Mouse (Mus musculus): ENCODE data around the gene Spata5. TPM values are rescaled to one million over a fixed set of nuclear protein-coding genes. Genes with fewer than 3 reads are reported as not detected.

Spata5 gene
- polyA plus RNA-seq (2015; fragmentation: Nextera tagmentation; extraction: Ambion mirVana), result 31.1 and 34.5 TPM in 2 replicates

GRCm38 (mm10) chr3:37419458-37419991 lies at the start of gene Spata5:
Spata5 (plus strand) TSS chr3:37419896.
- ATAC-seq, result peak; percentile 95
- peak within 1 kb of the TSS; percentile 91 for H3K27ac ChIP-seq
- H3K4me2 ChIP-seq (replicated peaks), result peak within 1 kb of the TSS; percentile 81

DNA sequence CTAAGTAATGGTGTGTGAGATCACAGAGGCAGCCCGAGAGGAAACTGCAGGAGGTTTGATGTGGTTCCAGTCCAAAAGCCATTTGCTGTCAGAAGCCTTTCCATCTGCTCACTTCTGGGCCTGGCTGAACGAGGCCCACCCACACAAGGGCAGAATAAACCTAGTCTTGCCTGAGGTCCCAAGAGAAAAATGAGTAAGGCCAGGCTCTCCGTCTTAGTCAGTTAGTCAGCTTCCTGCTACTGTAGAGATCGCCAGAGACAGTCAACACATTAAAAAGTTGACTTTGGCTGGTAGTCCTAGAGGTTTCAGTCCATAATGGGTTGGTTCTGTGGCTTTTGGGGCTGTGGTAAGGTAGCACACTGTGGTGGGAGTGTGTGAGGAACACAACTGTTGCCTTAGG lies 49.3 kb upstream of the Spata5 start:
- Histone ChIP-seq H3K4me3 (replicated peaks) (no peak overlapping the region), H3K4me1 (replicated peaks) (peaks cover 6% of the 10 kb centered on the region; the same call in 1 of the 2 replicates), H3K27ac (no peak overlapping the region), H3K27me3 (replicated peaks) (no peaks in the 10 kb centered on the region), H3K36me3 (no peaks in the 10 kb centered on the region), H3K9ac (no peak overlapping the region), H3K4me2 (replicated peaks) (no peak overlapping the region), H3K9me3 (no peaks in the 10 kb centered on the region)
- 57% methylated on average over 4 of the region's 4 CpGs for WGBS
- ATAC-seq, result no peak

More at GRCm38 (mm10) chr3:37419458-37419991, at the start of gene Spata5:
- Histone ChIP-seq H3K36me3 (no peaks in the 10 kb centered on the region), H3K4me3 (replicated peaks) (peak within 1 kb of the TSS; percentile 86), H3K9ac (peak within 1 kb of the TSS; percentile 75), H3K27me3 (replicated peaks) (no peaks in the 10 kb centered on the region), H3K4me1 (replicated peaks) (peaks cover 8% of the 10 kb centered on the region; the same call in 1 of the 2 replicates), H3K9me3 (no peaks in the 10 kb centered on the region)
- under 1% methylated on average over 46 of the region's 50 CpGs for WGBS

- no peak overlapping the region for H3K27ac ChIP-seq
- H3K27me3 ChIP-seq (replicated peaks), result no peaks in the 10 kb centered on the region
- no peak overlapping the region for H3K4me2 ChIP-seq (replicated peaks)
- 82% methylated on average over 11 of the region's 11 CpGs for WGBS
- no peaks in the 10 kb centered on the region for H3K9me3 ChIP-seq
- no peak for ATAC-seq
- H3K4me1 ChIP-seq (replicated peaks), result 0 out of 2 replicates have a peak, but pooled peaks cover 3% of the 10 kb centered on the region
- no peak overlapping the region for H3K9ac ChIP-seq
- no peak overlapping the region for H3K4me3 ChIP-seq (replicated peaks)
- H3K36me3 ChIP-seq, result no peaks in the 10 kb centered on the region
These were observed 46.0 kb upstream of the Spata5 start for GRCm38 (mm10) chr3:37373712-37374111.

DNA sequence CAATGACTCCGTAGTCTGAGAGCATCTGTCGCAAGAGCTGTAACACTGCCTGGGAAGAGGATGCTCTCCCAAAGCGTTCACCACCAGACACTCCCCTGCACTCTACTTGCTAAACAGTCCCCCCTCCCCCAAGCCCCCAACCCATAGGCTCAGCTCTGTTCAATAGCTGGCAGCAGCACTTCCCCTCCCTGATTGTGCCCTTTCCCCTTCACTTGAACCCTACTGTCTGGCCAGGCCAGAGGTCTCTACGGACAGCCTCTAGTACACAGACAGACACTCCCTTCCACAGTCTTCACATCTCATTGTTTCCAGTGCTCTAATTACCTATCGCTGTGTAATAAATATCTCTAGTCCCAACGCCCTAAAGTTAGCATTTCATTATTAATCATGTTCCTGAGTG lies 41.8 kb upstream of the Spata5 start:
- Histone ChIP-seq H3K36me3 (no peaks in the 10 kb centered on the region), H3K4me3 (replicated peaks) (no peak overlapping the region), H3K4me1 (replicated peaks) (0 out of 2 replicates have a peak, but pooled peaks cover 4% of the 10 kb centered on the region), H3K4me2 (replicated peaks) (no peak overlapping the region), H3K9me3 (no peaks in the 10 kb centered on the region), H3K9ac (no peak overlapping the region), H3K27me3 (replicated peaks) (no peaks in the 10 kb centered on the region), H3K27ac (no peak overlapping the region)
- 58% methylated on average over 6 of the region's 6 CpGs for WGBS
- ATAC-seq, result no peak

GRCm38 (mm10) chr3:37378412-37378811 lies 41.3 kb upstream of the Spata5 start:
- H3K27ac ChIP-seq, result no peak overlapping the region
- no peak overlapping the region for H3K4me2 ChIP-seq (replicated peaks)
- H3K4me1 ChIP-seq (replicated peaks), result 0 out of 2 replicates have a peak, but pooled peaks cover 4% of the 10 kb centered on the region
- H3K36me3 ChIP-seq, result no peaks in the 10 kb centered on the region
- no peaks in the 10 kb centered on the region for H3K27me3 ChIP-seq (replicated peaks)
- 56% methylated on average over 6 of the region's 6 CpGs for WGBS
- H3K9ac ChIP-seq, result no peak overlapping the region
- no peaks in the 10 kb centered on the region for H3K9me3 ChIP-seq
- ATAC-seq, result no peak
- no peak overlapping the region for H3K4me3 ChIP-seq (replicated peaks)

GRCm38 (mm10) chr3:37379201-37379600 lies 40.5 kb upstream of the Spata5 start:
- Histone ChIP-seq H3K4me1 (replicated peaks) (0 out of 2 replicates have a peak, but pooled peaks cover 4% of the 10 kb centered on the region), H3K4me3 (replicated peaks) (no peak overlapping the region), H3K4me2 (replicated peaks) (no peak overlapping the region), H3K9ac (no peak overlapping the region), H3K27ac (no peak overlapping the region), H3K27me3 (replicated peaks) (no peaks in the 10 kb centered on the region), H3K9me3 (no peaks in the 10 kb centered on the region), H3K36me3 (no peaks in the 10 kb centered on the region)
- no peak for ATAC-seq
- 81% methylated on average over 14 of the region's 14 CpGs for WGBS

DNA sequence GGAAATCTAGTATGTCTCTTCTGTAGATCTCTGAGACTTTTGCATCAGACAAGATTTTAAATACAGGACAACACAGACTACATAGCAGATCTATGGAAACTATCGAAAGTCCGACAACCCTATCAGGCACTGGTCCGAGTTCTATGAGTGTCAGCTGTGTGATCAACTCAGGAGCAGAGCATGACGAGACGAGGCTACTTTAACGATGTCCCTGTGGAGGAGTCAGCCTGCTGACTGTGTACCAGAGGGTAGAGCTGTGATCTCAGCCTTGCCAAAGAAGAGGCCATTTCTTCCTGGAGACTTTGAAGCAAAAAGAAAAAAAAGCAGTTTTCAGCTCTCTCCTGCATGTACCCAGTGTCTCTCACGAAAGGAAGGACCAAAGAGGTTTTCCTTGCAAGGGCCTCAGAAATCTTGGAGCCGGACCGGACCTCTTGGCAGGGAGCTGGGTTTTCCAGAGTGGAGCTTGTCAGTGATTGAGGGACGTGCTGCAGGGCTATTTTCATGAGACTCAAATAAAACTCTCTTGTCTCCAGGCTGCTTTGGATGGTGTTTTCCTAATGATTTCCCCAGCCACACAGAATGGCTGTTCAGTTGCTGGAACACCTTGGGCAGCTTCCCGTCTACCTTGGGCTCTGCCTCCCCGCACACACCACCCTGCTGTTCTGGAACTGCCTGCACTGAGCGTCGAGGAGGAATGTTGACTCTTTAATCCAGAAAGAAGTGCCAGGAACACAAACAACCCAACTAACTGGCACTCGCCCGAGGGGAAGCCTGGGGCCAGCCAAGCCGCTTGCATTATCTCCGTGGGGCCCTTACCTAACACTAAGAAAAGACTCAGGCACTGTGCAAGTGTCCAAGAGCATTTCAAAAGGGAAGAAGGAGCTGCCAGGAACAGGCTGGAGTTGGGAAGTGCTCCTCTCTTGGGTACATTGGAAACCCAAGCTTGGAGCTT lies 39.5 kb upstream of the Spata5 start:
- 59% methylated on average over 18 of the region's 18 CpGs for WGBS
- H3K4me3 ChIP-seq (replicated peaks), result no peak overlapping the region
- H3K4me2 ChIP-seq (replicated peaks), result no peak overlapping the region
- no peaks in the 10 kb centered on the region for H3K36me3 ChIP-seq
- H3K4me1 ChIP-seq (replicated peaks), result 0 out of 2 replicates have a peak, but pooled peaks cover 4% of the 10 kb centered on the region
- ATAC-seq, result no peak
- H3K9me3 ChIP-seq, result no peaks in the 10 kb centered on the region
- no peak overlapping the region; the same call in 1 of the 2 replicates for H3K27ac ChIP-seq
- H3K27me3 ChIP-seq (replicated peaks), result no peaks in the 10 kb centered on the region
- no peak overlapping the region for H3K9ac ChIP-seq

GRCm38 (mm10) chr3:37381457-37381856 lies 38.2 kb upstream of the Spata5 start:
- ATAC-seq, result no peak
- WGBS, result 71% methylated on average over 6 of the region's 6 CpGs
- no peak overlapping the region for H3K27ac ChIP-seq

GRCm38 (mm10) chr3:37383096-37383765 lies 36.5 kb upstream of the Spata5 start:
- 0 out of 2 replicates have a peak, but pooled peaks cover 4% of the 10 kb centered on the region for H3K4me1 ChIP-seq (replicated peaks)
- H3K27me3 ChIP-seq (replicated peaks), result no peaks in the 10 kb centered on the region
- WGBS, result 71% methylated on average over 6 of the region's 6 CpGs
- no peak overlapping the region for H3K27ac ChIP-seq
- H3K9ac ChIP-seq, result no peak overlapping the region
- no peaks in the 10 kb centered on the region for H3K36me3 ChIP-seq
- ATAC-seq, result no peak
- H3K4me3 ChIP-seq (replicated peaks), result no peak overlapping the region
- no peak overlapping the region for H3K4me2 ChIP-seq (replicated peaks)
- H3K9me3 ChIP-seq, result no peaks in the 10 kb centered on the region

More at GRCm38 (mm10) chr3:37381457-37381856, 38.2 kb upstream of the Spata5 start:
- no peak overlapping the region for H3K4me3 ChIP-seq (replicated peaks)
- no peaks in the 10 kb centered on the region for H3K9me3 ChIP-seq
- H3K4me2 ChIP-seq (replicated peaks), result no peak overlapping the region
- H3K36me3 ChIP-seq, result no peaks in the 10 kb centered on the region
- no peak overlapping the region for H3K9ac ChIP-seq
- H3K4me1 ChIP-seq (replicated peaks), result 0 out of 2 replicates have a peak, but pooled peaks cover 4% of the 10 kb centered on the region
- H3K27me3 ChIP-seq (replicated peaks), result no peaks in the 10 kb centered on the region

DNA sequence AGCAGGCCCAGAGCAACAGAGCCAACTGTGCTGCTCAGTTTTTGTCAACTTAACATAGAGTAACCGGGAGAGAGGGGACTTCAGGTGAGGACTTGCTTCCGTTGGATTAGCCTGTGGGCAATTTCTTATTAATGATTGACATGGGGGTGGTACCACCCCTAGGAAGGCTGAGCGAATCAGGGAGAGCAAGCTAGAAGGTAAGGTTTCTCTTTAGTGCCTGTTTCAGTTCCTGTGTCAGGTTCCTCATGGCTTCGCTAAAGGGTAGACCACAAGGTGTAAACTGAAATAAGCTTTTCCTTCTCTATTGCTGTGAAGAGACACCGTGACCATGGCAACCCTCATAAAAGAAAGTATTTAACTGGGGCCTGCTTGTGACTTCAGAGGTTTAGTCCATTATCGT lies 32.4 kb upstream of the Spata5 start:
- Histone ChIP-seq H3K27ac (no peak overlapping the region), H3K27me3 (replicated peaks) (no peaks in the 10 kb centered on the region), H3K9ac (no peak overlapping the region), H3K9me3 (no peaks in the 10 kb centered on the region), H3K36me3 (no peaks in the 10 kb centered on the region), H3K4me2 (replicated peaks) (no peak overlapping the region), H3K4me1 (replicated peaks) (no peaks in the 10 kb centered on the region), H3K4me3 (replicated peaks) (no peak overlapping the region)
- ATAC-seq, result no peak
- 83% methylated on average over 6 of the region's 6 CpGs for WGBS

DNA sequence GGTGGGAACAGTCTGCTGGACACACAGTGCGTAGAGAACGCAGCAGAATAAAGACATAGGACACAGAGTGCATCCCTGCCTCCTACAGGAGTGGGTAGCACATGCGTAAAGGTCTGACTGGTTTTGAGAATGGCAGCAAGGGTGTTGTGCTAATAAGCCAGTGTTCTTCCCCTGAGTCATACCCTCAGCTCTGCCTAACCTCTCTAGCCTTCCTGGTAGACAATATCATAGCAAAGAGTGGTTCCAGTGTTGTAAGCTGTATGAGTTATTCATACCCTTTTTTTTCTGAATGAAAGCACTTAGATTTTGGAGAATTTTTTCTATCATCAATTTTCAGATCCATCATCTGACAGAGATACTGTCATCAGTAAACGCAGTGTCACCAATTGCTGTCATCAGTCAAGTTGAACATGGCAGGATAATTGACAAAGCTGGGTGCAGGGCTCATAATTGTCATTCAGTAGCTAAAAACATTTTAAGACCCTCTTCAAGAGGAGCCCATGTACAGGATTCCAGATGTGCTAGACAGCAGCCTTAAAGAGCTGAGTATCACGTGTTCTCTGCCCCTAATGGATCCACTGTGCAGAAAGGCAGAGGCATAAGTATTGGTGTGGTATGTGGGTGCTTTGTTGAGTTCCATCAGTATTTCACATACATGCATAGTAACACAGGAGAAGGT lies 22.6 kb upstream of the Spata5 start:
- H3K9me3 ChIP-seq, result no peaks in the 10 kb centered on the region
- H3K27me3 ChIP-seq (replicated peaks), result no peaks in the 10 kb centered on the region
- H3K4me3 ChIP-seq (replicated peaks), result no peak overlapping the region
- no peak overlapping the region for H3K9ac ChIP-seq
- WGBS, result 87% methylated on average over 5 of the region's 5 CpGs
- no peaks in the 10 kb centered on the region for H3K4me1 ChIP-seq (replicated peaks)
- H3K36me3 ChIP-seq, result no peaks in the 10 kb centered on the region
- no peak overlapping the region for H3K27ac ChIP-seq
- no peak for ATAC-seq
- H3K4me2 ChIP-seq (replicated peaks), result no peak overlapping the region

All from intestine, embryonic 15.5 days (tissue).